Mouse (Mus musculus) myocyte (in vitro differentiated cells): ENCODE results near the gene Dupd1. TPM values are rescaled to one million over a fixed set of nuclear protein-coding genes. Genes with fewer than 3 reads are reported as not detected.

ENCODE experiments used
- H3K27me3 ChIP-seq: one replicate; pipeline ENCODE4 v1.6.1; 2011; ENCODE audit not compliant: control insufficient read depth, insufficient read depth, insufficient read length
- H3K36me3 ChIP-seq: one replicate; pipeline ENCODE4 v1.6.1; 2011; ENCODE audit not compliant: control insufficient read depth, insufficient read depth
- H3K4me2 ChIP-seq: one replicate; pipeline ENCODE4 v1.6.1; 2011; ENCODE audit warnings: low read depth, control low read depth
- H3K4me3 ChIP-seq: one replicate; pipeline ENCODE4 v1.5.1; 2011; ENCODE audit warnings: mild to moderate bottlenecking, control low read depth, moderate library complexity
- H3K79me2 ChIP-seq: one replicate; pipeline ENCODE4 v1.6.1; 2011; ENCODE audit not compliant: control insufficient read depth, insufficient read depth
- H3ac ChIP-seq: one replicate; pipeline ENCODE4 v1.6.1; 2011; ENCODE audit not compliant: control insufficient read depth, insufficient read length
- CEBPB ChIP-seq: IDR thresholded peaks from 2 replicates; pipeline ENCODE4 v1.6.1; 2011; ENCODE audit warnings: mild to moderate bottlenecking, moderate library complexity; ENCODE audit not compliant: poor library complexity, insufficient read depth, severe bottlenecking
- E2F4 ChIP-seq: IDR thresholded peaks from one replicate; pipeline ENCODE4 v1.6.1; 2011; ENCODE audit warnings: mild to moderate bottlenecking, control low read depth, moderate library complexity; ENCODE audit not compliant: insufficient read depth
- MAX ChIP-seq: IDR thresholded peaks from one replicate; pipeline ENCODE4 v1.6.1; 2011; ENCODE audit warnings: low read depth, mild to moderate bottlenecking, control low read depth
- MYOD1 ChIP-seq, 3 experiments: IDR thresholded peaks; one replicate each; pipeline ENCODE4 v1.6.1; 2011; ENCODE audit warnings: control low read depth in 2 of 3, low read depth in 2 of 3, mild to moderate bottlenecking in 2 of 3, moderate library complexity in 1 of 3; ENCODE audit not compliant: insufficient read length in 2 of 3, control insufficient read depth in 1 of 3
- MYOG ChIP-seq, 3 experiments: IDR thresholded peaks; one replicate each; pipeline ENCODE4 v1.6.1; 2011; ENCODE audit warnings: control low read depth in 2 of 3, low read depth in 2 of 3, mild to moderate bottlenecking in 2 of 3; ENCODE audit not compliant: insufficient read length in 2 of 3, control insufficient read depth in 1 of 3, insufficient read depth in 1 of 3
- POLR2A ChIP-seq: IDR thresholded peaks from one replicate; pipeline ENCODE4 v1.6.1; 2011; ENCODE audit warnings: low read depth, mild to moderate bottlenecking, control low read depth, moderate library complexity; ENCODE audit not compliant: insufficient read length
- POLR2AphosphoS2 ChIP-seq: IDR thresholded peaks from one replicate; pipeline ENCODE4 v1.6.1; 2011; ENCODE audit warnings: low read depth, control low read depth; ENCODE audit not compliant: insufficient read length
- REST ChIP-seq: IDR thresholded peaks from one replicate; pipeline ENCODE4 v1.6.1; 2011; ENCODE audit warnings: mild to moderate bottlenecking, control low read depth, moderate library complexity; ENCODE audit not compliant: insufficient read depth, insufficient read length
- SRF ChIP-seq: IDR thresholded peaks from one replicate; pipeline ENCODE4 v1.6.1; 2011; ENCODE audit warnings: low read depth; ENCODE audit not compliant: control insufficient read depth, insufficient read length
- TCF12 ChIP-seq: IDR thresholded peaks from one replicate; pipeline ENCODE4 v1.6.1; 2011; ENCODE audit warnings: mild to moderate bottlenecking, control low read depth; ENCODE audit not compliant: poor library complexity, insufficient read depth, severe bottlenecking
- TCF3 ChIP-seq: IDR thresholded peaks from one replicate; pipeline ENCODE4 v1.6.1; 2011; ENCODE audit warnings: low read depth, control low read depth; ENCODE audit not compliant: insufficient read length
- USF1 ChIP-seq: IDR thresholded peaks from one replicate; pipeline ENCODE4 v1.6.1; 2011; ENCODE audit warnings: low read depth, mild to moderate bottlenecking, control low read depth, moderate library complexity
- polyA plus RNA-seq: library from polyadenylated mRNA; unstranded; fragments of >200 nt; fragmentation: generic; extraction: Trizol; gene quantifications from one replicate; pipeline ENCODE4 v1.2.1, GENCODE M21; 2012; ENCODE audit warnings: missing spikeins

Dupd1 gene
- polyA plus RNA-seq, 1 experiment = 0.14 TPM

DNA sequence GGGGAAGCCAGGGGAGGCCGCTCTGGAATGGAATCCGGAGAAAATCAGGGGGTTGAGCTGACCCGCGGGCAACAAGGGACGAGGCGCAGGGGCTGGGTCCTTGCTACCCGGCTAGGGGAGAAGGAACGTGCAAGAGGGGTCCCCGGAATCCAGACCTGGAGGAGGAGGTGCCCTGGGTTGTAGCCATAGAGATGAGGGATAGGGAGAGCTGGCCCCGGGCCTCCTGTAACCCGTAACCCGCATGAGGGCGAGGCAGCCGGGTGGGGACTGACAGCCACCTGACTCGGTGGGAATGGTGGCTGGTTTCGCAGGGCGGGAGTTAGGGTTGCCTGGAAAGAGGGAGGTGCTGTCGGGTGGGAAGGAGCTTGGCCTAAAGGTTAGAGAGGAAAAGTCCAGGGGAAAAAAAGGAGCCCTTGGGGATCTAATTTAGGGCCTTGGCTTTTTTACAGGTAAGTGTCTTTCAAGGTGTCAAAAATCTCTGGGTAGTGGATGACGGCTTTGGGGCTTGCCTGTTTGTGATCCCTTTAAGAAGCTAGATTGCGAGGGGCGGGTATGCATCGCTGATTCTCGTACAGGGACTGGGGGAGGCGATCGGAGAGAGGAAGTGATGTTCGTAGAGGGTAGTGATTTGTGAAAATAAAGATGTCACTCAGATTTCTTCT lies 36.6 kb upstream of the Dupd1 start, which contains the start of gene Dusp13:
TSS of gene Dusp13 (minus strand) at position 301 of the 662 bp plus-strand sequence.
- no peaks in the 10 kb centered on the region for H3K27me3 ChIP-seq
- H3K79me2 ChIP-seq = peaks cover 54% of the 10 kb centered on the region
- H3K4me2 ChIP-seq = peak within 1 kb of the TSS; percentile 90
- no peaks in the 10 kb centered on the region for H3K36me3 ChIP-seq
- H3ac ChIP-seq = peak within 1 kb of the TSS; percentile 65
- H3K4me3 ChIP-seq = peak within 1 kb of the TSS; percentile 91
- TF ChIP-seq MYOD1 (IDR thresholded peaks at IDR 0.05; ENCODE audit: control insufficient read depth in 1 of 3, insufficient read length in 2 of 3, low read depth in 2 of 3) (peak in 1 of 3 experiments; percentile 52), REST (no peak), MYOG (IDR thresholded peaks at IDR 0.05; ENCODE audit: control insufficient read depth in 1 of 3, insufficient read depth in 1 of 3, insufficient read length in 2 of 3, low read depth in 2 of 3) (peak in 1 of 3 experiments; percentile 16), POLR2AphosphoS2 (no peak), CEBPB (no peak), TCF3 (no peak), POLR2A (peak; percentile 56), TCF12 (no peak), E2F4 (no peak)

DNA sequence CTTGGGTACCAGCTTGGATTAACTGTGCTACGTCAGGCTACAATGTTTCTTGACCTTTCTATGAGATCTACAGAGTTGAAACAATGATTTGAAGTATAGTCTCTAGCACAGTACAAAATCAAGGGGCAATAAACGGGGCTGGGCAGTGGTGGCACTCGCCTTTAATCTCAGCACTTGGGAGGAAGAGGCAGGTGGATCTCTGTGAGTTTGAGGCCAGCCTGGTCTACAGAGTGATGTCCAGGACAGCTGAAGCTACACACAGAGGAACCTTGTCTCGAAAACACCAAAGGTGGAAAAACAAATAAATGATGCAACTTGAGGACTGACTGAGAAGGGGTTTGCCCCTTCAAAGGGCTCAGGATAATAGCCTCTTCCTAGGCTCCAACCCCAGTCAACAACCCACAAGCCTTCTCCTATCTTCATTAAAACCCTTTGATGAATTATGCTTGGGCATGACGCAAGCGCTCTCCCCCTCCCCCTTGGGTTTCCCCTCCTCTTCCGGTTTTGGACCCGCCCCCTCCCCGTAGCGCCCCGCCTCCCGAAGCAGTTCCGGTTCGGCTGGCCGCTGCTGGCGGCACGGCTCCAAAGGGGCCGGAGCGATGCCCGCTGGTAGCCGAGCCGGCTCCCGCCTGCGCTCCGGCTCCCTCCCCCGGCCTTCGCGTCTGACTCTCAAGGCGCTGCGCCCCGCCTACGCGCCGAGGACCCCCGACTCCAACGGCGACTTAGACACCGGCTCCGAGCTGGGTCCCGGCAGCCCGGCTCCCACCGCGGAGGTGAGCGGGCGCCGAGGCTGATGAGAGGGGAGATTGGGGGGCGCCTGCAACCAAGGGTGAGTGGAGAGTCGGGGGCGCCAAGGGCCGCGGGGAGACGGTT lies 35.9 kb upstream of the Dupd1 start, which contains the start of gene Samd8:
TSS of gene Samd8 (plus strand) at position 524 of the 873 bp plus-strand sequence.
- H3K4me2 ChIP-seq = peak within 1 kb of the TSS; percentile 90
- peaks cover 46% of the 10 kb centered on the region for H3K79me2 ChIP-seq
- H3ac ChIP-seq = peak within 1 kb of the TSS; percentile 65
- no peaks in the 10 kb centered on the region for H3K27me3 ChIP-seq
- no peaks in the 10 kb centered on the region for H3K36me3 ChIP-seq
- H3K4me3 ChIP-seq = peak within 1 kb of the TSS; percentile 91
- TF ChIP-seq TCF3 (no peak), TCF12 (no peak), MAX (no peak), E2F4 (no peak), MYOD1 (IDR thresholded peaks at IDR 0.05; ENCODE audit: control insufficient read depth in 1 of 3, insufficient read length in 2 of 3, low read depth in 2 of 3) (no peak), SRF (no peak), POLR2A (peak; percentile 92), POLR2AphosphoS2 (peak; percentile 90), CEBPB (peak; percentile 77), USF1 (no peak), MYOG (IDR thresholded peaks at IDR 0.05; ENCODE audit: control insufficient read depth in 1 of 3, insufficient read depth in 1 of 3, insufficient read length in 2 of 3, low read depth in 2 of 3) (peak in 1 of 3 experiments; percentile 19), REST (no peak)

DNA sequence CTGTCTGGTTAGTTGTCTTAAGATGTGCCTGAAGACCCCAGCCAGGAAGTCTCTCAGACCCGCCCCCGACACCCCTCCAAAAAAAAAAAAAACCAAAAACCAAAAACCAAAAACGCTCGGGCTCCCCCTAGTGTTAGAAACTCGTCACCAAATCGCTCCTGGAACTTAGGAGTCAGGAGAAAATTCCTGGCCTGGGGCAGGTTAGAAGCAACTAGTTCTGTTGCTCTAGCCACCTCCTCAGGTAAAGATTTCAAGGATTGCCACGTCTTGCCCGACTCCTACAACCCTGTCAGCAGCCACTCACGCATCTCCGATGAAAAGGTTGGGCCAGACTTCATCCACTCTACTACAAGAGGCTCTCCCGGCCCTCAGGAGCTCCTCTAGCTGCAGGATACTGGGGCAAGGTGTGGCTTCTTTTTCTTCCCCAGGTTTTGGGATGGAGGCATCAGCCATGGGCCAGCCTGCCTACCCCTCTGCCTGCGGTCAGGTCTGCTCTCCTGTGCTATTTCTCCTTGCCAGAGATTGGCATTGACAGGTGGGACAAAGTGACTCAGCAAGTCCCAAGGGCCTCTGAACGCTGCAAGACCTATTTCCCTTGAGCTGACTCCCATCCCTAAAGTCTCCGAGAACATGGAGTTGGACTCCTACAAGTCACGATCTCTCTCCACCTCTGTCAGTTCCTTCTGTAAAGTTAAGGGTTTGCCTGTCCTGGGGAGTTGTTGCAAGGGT lies 33.9 kb upstream of the Dupd1 start:
- H3K4me3 ChIP-seq = peak overlapping the region; percentile 11
- H3ac ChIP-seq = no peak overlapping the region
- no peaks in the 10 kb centered on the region for H3K27me3 ChIP-seq
- TF ChIP-seq TCF12 (peak; percentile 83), POLR2AphosphoS2 (no peak), CEBPB (no peak), SRF (no peak), USF1 (no peak), TCF3 (peak; percentile 50), MAX (no peak), REST (no peak), MYOG (IDR thresholded peaks at IDR 0.05; ENCODE audit: control insufficient read depth in 1 of 3, insufficient read depth in 1 of 3, insufficient read length in 2 of 3, low read depth in 2 of 3) (peak in 2 of 3 experiments; percentile 6 to 81), MYOD1 (IDR thresholded peaks at IDR 0.05; ENCODE audit: control insufficient read depth in 1 of 3, insufficient read length in 2 of 3, low read depth in 2 of 3) (peak; percentile 83 to 99 (median 99)), E2F4 (no peak), POLR2A (no peak)
- peak overlapping the region; percentile 88 for H3K4me2 ChIP-seq
- H3K36me3 ChIP-seq = no peaks in the 10 kb centered on the region
- H3K79me2 ChIP-seq = peaks cover 27% of the 10 kb centered on the region
